Mouse (Mus musculus) MN1 (cell line): ENCODE measurements at regions not wholly inside any gene's neighbourhood (a gene's known extent, or its start where the extent isn't known, plus 50 kb on each side); places are given as distances from the start of the nearest gene placed in this dataset.

Experiments used
- DNase-seq: peaks from one replicate; pipeline ENCODE4 v3.0.0-alpha.2; 2016; ENCODE audit warnings: low spot score

DNA sequence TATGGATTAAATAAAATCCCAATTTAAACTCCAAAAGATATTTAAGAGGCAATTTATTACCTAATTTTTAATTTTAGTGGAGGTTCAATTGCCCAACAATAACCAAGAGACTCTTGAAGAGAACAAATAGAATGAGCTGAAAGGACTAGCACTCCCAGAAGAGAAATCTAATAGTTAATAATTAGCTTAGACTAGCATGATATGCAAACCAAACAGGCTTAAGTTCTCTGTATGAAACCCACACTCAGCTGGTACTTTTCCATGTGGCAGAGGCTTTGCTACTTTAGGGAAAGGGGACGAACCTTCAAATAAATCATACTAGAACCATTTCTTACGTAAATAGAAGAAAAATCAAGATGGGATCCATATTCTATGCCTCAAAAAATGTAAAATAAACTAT is 55.9 kb upstream of the Fam19a1 start:
- no peak for DNase-seq

DNA sequence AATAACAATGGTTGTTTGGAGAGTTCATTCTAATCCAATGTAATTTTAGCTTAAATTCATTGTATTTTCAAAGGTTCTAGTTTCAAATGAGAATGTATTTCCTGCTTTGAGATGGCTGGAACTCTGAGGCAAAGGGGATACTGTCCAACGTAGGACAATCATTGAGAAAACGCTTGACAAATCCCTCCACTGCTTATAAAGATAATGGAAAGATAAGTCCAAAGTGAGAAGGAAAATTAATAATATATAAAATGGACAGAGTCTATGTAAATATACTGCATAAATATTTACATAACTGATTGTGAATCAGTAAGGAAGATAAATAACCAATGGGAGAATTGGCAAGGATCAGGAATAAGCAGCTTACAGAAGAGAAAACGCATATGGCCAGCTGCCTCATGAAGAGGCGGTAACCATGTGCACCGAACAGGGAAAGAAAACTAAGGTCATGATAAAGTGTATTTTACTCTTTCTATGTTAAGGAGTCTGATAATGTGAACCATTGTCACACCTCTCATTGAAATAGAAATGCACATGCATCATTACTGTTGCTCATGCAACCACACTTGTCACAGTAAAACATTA is 55.3 kb upstream of the Fam19a1 start:
- no peak for DNase-seq

DNA sequence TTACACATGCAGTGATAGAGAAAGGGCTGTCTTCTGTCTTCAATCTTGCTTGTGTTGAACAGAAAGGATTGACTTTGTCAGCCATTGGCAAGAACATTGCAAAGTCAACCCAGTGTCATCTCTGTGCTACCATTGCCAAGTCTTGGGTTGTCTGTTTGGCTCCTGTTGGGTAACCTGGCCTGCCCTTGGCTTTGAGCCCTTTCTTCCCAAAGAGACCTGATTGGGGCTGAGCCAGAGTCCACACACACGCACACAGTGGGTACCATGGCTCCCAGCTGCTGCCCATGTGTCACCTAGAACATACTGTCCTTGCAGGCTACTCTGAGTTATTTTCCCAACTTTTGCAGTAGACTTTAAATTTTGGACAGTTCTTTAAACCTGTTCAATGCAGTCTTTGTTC is 51.0 kb upstream of the Fam19a1 start:
- DNase-seq: no peak
